Mouse (Mus musculus) heart, adult 2 months (tissue): ENCODE data around the gene Pknox2. TPM values are rescaled to one million over a fixed set of nuclear protein-coding genes. Genes with fewer than 3 reads are reported as not detected.

ENCODE experiments used
- DNase-seq, 2 experiments: peaks; one replicate each; pipeline ENCODE4 v3.0.0; 2021
- H3K27ac ChIP-seq: fragments of 200-600 bp; 2 replicates; pipeline ENCODE4 v1.8.1; 2022
- H3K27me3 ChIP-seq: fragments of 200-500 bp; 2 replicates; pipeline ENCODE4 v1.6.1; 2012; ENCODE audit warnings: mild to moderate bottlenecking, low read length, inconsistent platforms, mixed read lengths; ENCODE audit not compliant: control insufficient read depth, insufficient read depth
- H3K36me3 ChIP-seq: fragments of 200-500 bp; 2 replicates; pipeline ENCODE4 v1.6.1; 2012; ENCODE audit warnings: low read length, inconsistent platforms; ENCODE audit not compliant: control insufficient read depth, insufficient read depth
- H3K4me1 ChIP-seq: fragments of 200-500 bp; 2 replicates; pipeline ENCODE4 v1.6.1; 2011; ENCODE audit warnings: low read length; ENCODE audit not compliant: control insufficient read depth, insufficient read depth
- H3K4me3 ChIP-seq: fragments of 200-600 bp; 2 replicates; pipeline ENCODE4 v1.8.1; 2022
- H3K79me2 ChIP-seq: fragments of 200-500 bp; replicated peaks from 2 replicates; pipeline ENCODE4 v1.6.1; 2012; ENCODE audit warnings: mild to moderate bottlenecking, inconsistent platforms, low read length, moderate library complexity, mixed read lengths; ENCODE audit not compliant: control insufficient read depth, insufficient read depth
- H3K9ac ChIP-seq: fragments of 200-500 bp; 2 replicates; pipeline ENCODE4 v1.6.1; 2012; ENCODE audit warnings: low read depth, mild to moderate bottlenecking, control low read depth, inconsistent platforms, low read length, mixed read lengths
- CTCF ChIP-seq: fragments of 200-600 bp; IDR thresholded peaks from 2 replicates; pipeline ENCODE4 v1.8.1; 2022; ENCODE audit warnings: antibody characterized with exemption, mild to moderate bottlenecking, moderate library complexity
- EP300 ChIP-seq: fragments of 200-500 bp; IDR thresholded peaks from 2 replicates; pipeline ENCODE4 v1.6.1; 2011; ENCODE audit warnings: low read depth, low read length, control low read depth; ENCODE audit not compliant: insufficient read depth
- POLR2A ChIP-seq: fragments of 200-500 bp; IDR thresholded peaks from 2 replicates; pipeline ENCODE4 v1.6.1; 2011; ENCODE audit warnings: mild to moderate bottlenecking, low read depth, low read length, control low read depth; ENCODE audit not compliant: insufficient read depth
- WGBS: fragments of 180-500 bp; shearing (Covaris S2); methylation state at CpG from one replicate; pipeline ENCODE4 v1.1.7; 2018; 5-methylcytosine and 5-hydroxymethylcytosine counted together
- intact Hi-C: fragments of 180-260 bp; cut with DNase I; formaldehyde crosslinking; loops from one replicate; pipeline ENCODE4 v1.15.1; 2025
- polyA plus RNA-seq: library from polyadenylated mRNA; depleted of rRNA; stranded (reverse); fragments of >200 nt; gene quantifications from 2 replicates; pipeline ENCODE4 v1.2.3, GENCODE M21; 2012
- total RNA-seq, 2 experiments: library from RNA; stranded (reverse); gene quantifications; 2 replicates each; pipeline ENCODE4 v1.2.3; 2021

Gene Pknox2
- total and polyA plus RNA-seq, 3 experiments, result 7.8 to 9.9 (median 9.0) TPM

DNA sequence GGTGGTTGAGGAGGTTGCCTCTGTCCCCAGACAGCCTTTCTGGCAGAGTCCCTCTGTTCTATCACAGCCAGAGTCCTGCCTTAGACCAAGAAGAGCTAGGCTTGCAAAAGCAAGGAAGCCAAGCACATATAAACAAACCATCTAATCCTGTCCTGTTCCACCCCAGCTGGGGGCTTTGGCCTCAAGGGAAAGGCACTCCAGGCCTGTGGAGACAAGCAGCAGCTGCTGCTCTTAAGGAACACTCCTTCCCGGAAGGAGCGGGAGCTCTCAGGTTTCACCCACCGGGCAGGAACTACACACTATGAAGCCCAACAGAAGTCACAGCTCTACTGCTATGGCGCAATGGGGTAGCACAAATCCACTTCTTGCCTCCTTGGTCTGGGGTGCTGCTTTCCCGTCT lies 230.3 kb downstream of the Pknox2 start:
- H3K79me2 ChIP-seq, result no peaks in the 10 kb centered on the region
- intact Hi-C loops, result loop anchor here (1.0 to 5.0 kb wide), 3 partner anchors 51 to 314 kb away; partner anchors contain the start of gene Pknox2
- H3K36me3 ChIP-seq, result no peaks in the 10 kb centered on the region
- 60% methylated on average over 5 of the region's 5 CpGs for WGBS
- no peak overlapping the region for H3K9ac ChIP-seq
- peak in 1 of 2 experiments; percentile 21 for DNase-seq
- no peak overlapping the region for H3K4me3 ChIP-seq
- H3K27ac ChIP-seq, result no peak overlapping the region
- H3K4me1 ChIP-seq, result no peaks in the 10 kb centered on the region
- TF ChIP-seq POLR2A, result no peak
- TF ChIP-seq CTCF, result no peak
- no peak for TF ChIP-seq EP300
- no peaks in the 10 kb centered on the region for H3K27me3 ChIP-seq

DNA sequence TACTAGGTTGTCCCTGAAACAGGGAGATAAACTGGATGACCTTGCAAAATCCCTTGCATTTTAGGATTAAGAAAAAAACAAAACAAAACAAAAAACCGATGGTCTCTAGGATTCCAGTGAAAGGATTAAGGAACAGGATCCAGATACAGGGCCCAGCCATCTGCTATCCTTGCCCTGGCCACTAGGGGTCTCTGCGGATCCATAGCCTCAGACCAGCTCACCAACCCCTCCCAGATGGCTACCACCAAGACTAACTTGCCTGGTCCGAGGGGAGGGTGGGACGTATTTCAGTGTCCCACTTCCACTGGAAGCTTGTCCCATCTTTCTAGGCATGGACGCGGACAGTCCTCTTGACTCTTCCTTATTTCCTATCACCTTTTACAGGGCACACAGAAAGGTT lies 230.8 kb downstream of the Pknox2 start:
- 4% methylated on average over 6 of the region's 6 CpGs for WGBS
- H3K79me2 ChIP-seq, result no peaks in the 10 kb centered on the region
- intact Hi-C loops, result loop anchor here (1.0 to 5.0 kb wide), 3 partner anchors 52 to 314 kb away; partner anchors contain the start of gene Pknox2
- TF ChIP-seq EP300, result no peak
- TF ChIP-seq CTCF, result no peak; the same call in 1 of the 2 replicates
- TF ChIP-seq POLR2A, result no peak
- H3K27me3 ChIP-seq, result no peaks in the 10 kb centered on the region
- no peak overlapping the region for H3K4me3 ChIP-seq
- H3K36me3 ChIP-seq, result no peaks in the 10 kb centered on the region
- H3K4me1 ChIP-seq, result no peaks in the 10 kb centered on the region
- no peak overlapping the region for H3K9ac ChIP-seq
- H3K27ac ChIP-seq, result no peak overlapping the region
- DNase-seq, result peak; percentile 71 to 83

DNA sequence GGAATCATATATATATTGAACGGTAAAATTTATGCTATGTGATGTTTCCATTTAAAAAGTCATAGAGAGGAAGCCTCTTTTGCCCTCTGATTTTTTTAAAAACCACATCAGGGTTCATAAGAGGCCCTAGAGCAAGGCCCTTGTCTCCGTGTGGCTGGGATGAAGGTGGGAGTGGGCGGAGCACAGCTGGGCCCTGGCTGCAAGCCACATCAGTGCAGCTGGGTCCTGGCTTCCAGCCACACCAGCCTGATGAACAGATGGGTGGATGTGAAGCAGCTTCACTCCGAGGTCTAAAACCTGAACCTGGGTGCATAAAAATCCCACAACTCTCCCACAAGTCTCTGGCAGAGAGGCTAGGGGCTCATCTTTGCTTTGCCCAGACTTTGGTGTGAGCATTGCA lies 241.8 kb downstream of the Pknox2 start:
- 43% methylated on average over 4 of the region's 4 CpGs for WGBS
- Histone ChIP-seq H3K4me1 (no peaks in the 10 kb centered on the region), H3K79me2 (no peaks in the 10 kb centered on the region), H3K36me3 (no peaks in the 10 kb centered on the region), H3K27me3 (no peaks in the 10 kb centered on the region), H3K9ac (no peak overlapping the region), H3K27ac (no peak overlapping the region), H3K4me3 (no peak overlapping the region)
- peak in 1 of 2 experiments; percentile 27 for DNase-seq
- intact Hi-C loops, result no loop called here
- TF ChIP-seq CTCF (no peak), EP300 (no peak), POLR2A (no peak)

DNA sequence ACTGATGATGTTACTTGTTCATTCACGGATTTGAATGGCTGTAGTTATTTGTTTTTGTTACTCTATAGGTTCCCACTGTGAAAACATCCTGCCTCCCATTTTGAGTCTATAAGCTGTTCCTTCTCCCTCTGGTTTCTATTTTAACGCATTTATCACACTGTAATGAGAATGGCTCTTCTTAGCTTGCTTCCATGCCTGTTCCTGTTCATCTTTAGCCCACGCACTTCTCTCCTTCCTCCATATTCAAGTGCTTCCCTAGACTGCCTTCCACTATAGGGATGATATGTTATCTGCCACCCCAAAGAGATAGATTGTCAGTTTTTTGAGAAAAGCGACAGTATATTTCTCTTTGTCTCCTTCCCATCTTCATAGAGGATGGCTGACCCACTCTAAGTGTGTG lies 246.7 kb downstream of the Pknox2 start:
- Histone ChIP-seq H3K79me2 (no peaks in the 10 kb centered on the region), H3K4me1 (peaks cover 3% of the 10 kb centered on the region; the same call in 1 of the 2 replicates), H3K36me3 (no peaks in the 10 kb centered on the region), H3K4me3 (no peak overlapping the region), H3K9ac (no peak overlapping the region), H3K27ac (no peak overlapping the region), H3K27me3 (no peaks in the 10 kb centered on the region)
- TF ChIP-seq POLR2A, result no peak
- 80% methylated on average over 4 of the region's 4 CpGs for WGBS
- intact Hi-C loops, result no loop called here
- no peak for DNase-seq

DNA sequence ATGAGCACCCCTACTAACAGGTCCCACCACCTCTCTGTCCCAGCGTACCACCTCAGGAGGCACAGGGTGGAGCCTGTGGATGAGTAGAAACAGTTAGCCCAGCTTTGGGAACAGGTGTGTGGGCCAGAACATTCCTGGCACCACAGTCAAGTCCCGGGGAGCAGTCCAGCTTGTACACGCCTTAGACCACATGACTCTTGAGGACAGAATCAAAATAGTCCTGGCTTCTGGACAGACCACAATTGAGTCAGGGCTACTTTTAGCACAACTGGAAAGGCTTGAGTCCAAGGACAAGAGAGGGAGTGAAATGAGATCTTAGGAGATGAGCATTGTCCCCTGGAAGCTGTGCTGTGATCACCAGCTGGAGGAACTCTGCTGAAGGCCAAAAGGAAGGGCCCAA lies 248.6 kb downstream of the Pknox2 start:
- no peak for TF ChIP-seq POLR2A
- peak; percentile 88 for TF ChIP-seq EP300
- Histone ChIP-seq H3K4me1 (peaks cover 3% of the 10 kb centered on the region; the same call in 1 of the 2 replicates), H3K36me3 (no peaks in the 10 kb centered on the region), H3K27me3 (no peaks in the 10 kb centered on the region), H3K79me2 (no peaks in the 10 kb centered on the region), H3K4me3 (no peak overlapping the region), H3K27ac (peak overlapping the region; percentile 84), H3K9ac (no peak overlapping the region)
- DNase-seq, result peak; percentile 54 to 78
- intact Hi-C loops, result loop anchor here (10.0 kb wide), 1 partner anchor 216 kb away; no protein-coding TSS in a partner anchor
- 55% methylated on average over 3 of the region's 3 CpGs for WGBS

DNA sequence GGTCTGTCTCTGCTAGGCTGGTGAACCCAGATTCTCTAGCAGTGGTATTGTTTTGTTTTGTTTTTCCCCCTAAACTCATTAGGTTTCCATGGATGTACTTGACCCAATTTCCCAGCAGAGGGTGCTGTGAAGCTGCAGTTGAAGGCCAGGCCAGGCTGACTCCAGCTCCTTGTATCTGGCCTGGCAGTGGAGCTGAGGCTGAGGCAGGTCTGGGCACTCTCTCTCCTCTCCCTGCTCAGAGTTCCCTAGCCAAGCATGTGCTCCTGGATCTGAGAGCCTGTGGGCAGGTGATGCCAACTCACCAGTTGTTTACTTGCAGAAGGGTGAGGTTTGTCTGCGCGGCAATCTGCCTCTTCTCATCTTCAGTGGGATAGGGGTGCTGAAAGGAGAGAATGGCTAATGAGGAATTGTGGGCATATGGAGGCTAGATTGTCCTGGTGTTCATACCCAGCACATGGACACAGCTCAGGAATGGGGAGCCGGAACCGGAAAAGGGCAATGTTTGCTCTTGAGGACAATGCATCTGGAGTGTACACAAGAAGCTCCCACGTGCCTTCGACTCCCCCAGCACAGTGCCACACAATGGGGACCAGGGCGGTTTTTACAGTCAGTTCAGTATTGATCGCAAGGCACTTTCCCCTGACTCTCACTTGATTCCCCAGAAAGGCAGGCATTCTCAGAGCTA lies 252.1 kb downstream of the Pknox2 start:
- H3K27ac ChIP-seq, result peak overlapping the region; percentile 34; the same call in 1 of the 2 replicates
- no peaks in the 10 kb centered on the region for H3K79me2 ChIP-seq
- H3K4me1 ChIP-seq, result peaks cover 3% of the 10 kb centered on the region; the same call in 1 of the 2 replicates
- peak; percentile 47 to 63 for DNase-seq
- no peak overlapping the region for H3K9ac ChIP-seq
- no peaks in the 10 kb centered on the region for H3K27me3 ChIP-seq
- WGBS, result 74% methylated on average over 8 of the region's 8 CpGs
- no peaks in the 10 kb centered on the region for H3K36me3 ChIP-seq
- no peak overlapping the region for H3K4me3 ChIP-seq
- TF ChIP-seq POLR2A, result no peak
- peak; percentile 71; the same call in 1 of the 2 replicates for TF ChIP-seq EP300
- TF ChIP-seq CTCF, result peak; percentile 79
- intact Hi-C loops, result loop anchor here (2.0 to 10.0 kb wide), 3 partner anchors 74 to 336 kb away; no protein-coding TSS in a partner anchor
